Mouse (Mus musculus) thymus, postnatal 4 days (tissue): ENCODE results near the gene Xndc1.

ENCODE experiments used
- DNase-seq: peaks from one replicate; pipeline ENCODE4 v3.0.0; 2021

The Xndc1 gene

DNA sequence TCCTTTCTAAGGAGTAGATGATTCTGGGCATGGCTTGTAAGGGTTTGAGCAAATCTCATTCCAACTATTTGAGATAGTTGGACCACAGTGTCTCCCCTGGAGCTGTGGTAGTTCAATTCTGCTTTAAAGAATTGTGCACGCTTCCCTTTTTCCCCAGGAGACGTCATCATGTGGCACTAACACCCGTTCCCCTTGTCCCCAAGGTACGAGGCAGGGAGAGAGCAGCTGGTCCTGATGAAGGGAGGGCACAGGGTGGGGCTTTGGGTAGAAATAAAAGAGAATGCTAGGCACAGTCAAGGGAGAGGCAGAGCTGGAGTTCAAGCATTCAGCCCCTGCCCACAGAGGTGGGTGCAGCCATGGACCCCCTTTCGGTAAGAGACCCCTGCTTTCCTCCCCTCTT lies 17.5 kb downstream of the Xndc1 start, which contains the start of gene Trpc2:
TSS of gene Trpc2 (plus strand) at position 301 of the 400 bp plus-strand sequence.
- no peak for DNase-seq

DNA sequence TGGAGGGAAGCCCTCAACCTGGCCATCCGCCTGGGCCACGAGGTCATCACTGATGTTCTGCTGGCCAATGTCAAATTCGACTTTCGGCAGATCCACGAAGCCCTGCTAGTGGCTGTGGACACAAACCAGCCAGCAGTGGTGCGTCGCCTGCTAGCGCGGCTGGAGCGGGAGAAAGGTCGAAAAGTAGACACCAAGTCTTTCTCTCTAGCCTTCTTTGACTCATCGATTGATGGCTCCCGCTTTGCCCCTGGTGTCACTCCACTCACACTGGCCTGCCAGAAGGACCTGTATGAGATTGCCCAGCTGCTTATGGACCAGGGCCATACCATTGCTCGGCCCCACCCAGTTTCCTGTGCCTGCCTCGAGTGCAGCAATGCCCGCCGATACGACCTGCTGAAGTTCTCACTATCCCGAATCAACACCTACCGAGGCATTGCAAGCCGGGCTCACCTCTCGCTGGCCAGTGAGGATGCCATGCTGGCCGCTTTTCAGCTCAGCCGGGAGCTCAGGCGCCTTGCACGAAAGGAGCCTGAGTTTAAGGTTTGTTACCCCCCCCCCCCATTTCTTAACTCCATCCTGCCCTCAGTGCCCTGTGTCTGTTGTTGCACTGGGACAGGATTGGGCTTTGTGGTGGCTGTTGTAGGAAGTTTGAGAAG lies 18.9 kb downstream of the Xndc1 start:
- DNase-seq: no peak

- DNase-seq: no peak
Measured at GRCm38 (mm10) chr7:102087336-102087735, 22.0 kb downstream of the Xndc1 start.

DNA sequence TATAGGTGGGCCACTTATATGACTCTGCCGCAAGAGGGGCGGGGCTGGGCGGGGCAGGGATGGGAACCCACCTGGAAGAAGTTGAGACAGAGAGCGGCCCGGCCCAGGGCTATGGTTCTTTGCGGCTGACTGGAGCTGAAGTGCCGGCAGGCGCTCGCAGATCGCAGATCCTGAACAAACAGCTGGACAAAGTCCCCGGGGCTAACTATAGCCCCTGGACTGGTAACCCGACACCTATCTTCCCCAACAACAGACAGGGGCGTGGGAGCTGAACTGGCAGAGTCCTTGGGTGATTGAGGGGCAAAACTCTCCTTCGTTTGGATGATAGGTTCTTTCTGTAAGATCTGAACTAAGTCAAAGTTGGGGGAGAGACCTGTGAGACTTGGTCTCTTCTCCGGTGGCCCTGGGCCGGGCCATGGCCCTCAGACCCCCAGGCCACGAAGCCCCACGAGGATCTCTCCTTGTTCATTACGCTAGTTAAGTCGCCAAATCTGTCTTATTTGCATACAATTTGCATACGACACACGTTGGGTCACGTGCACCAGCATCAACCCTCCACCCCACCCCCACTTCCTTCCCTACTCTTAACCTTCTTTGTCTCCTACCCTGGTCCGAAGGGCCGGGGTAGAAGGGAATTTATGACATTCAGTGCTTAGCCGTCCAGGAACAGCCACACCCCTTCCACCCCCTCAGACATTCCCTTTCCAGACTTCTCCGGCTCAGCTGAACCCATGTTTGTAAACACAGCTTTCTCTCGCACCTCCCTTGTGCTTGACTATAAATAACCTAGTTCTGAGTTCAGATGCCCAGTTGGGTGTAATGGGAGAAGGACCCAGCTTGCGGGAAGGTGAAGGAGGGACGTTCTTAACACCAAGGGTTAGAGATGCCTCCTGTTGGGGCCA lies 34.7 kb downstream of the Xndc1 start:
- peak; percentile 71 for DNase-seq

DNA sequence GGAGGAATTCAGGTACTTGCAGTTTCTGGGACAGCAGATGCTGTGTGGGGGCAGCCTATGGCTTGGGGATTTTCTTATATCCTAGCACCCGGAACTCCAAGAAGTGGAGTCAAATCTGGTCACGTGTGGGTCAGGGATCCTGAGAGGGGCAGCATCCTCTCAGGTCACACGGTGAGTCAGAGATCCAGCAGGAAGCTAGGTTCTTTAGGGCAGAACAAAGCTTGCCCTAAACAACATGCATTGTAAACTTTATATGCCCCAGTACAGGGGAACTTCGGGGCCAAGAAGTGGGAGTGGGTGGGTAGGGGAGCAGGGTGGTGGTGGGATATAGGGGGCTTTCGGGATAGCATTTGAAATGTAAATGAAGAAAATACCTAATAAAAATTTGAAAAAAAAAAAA lies 35.6 kb downstream of the Xndc1 start:
- DNase-seq: no peak

- no peak for DNase-seq
Measured at GRCm38 (mm10) chr7:102101487-102101886, 36.2 kb downstream of the Xndc1 start, which contains the start of gene Art1. Gene Art1 (plus strand): TSS chr7:102101743.

DNA sequence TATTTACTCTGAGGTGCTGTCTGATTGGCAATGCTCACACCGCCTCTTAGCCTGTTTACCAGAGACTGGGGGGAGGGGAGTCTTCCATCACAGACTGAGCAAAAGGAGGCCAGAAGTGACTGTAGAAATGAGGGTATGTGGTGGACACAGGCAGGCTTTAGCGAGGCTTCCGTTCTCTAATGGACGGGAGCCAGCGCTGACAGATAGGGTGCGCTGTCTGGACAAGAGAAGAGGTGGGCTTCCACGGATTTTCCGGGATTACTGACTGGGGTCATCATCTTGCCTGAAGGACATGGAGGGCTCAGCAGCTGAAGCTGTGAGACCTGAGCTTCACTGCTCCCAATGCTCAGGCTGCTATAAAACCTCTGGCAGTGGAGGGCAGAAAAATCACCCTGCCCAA lies 36.9 kb downstream of the Xndc1 start:
- DNase-seq: no peak

- no peak for DNase-seq
Measured at GRCm38 (mm10) chr7:102102696-102103095, 37.4 kb downstream of the Xndc1 start.

GRCm38 (mm10) chr7:102103555-102103954 lies 38.2 kb downstream of the Xndc1 start:
- no peak for DNase-seq

GRCm38 (mm10) chr7:102104126-102104525 lies 38.8 kb downstream of the Xndc1 start:
- DNase-seq: no peak

DNA sequence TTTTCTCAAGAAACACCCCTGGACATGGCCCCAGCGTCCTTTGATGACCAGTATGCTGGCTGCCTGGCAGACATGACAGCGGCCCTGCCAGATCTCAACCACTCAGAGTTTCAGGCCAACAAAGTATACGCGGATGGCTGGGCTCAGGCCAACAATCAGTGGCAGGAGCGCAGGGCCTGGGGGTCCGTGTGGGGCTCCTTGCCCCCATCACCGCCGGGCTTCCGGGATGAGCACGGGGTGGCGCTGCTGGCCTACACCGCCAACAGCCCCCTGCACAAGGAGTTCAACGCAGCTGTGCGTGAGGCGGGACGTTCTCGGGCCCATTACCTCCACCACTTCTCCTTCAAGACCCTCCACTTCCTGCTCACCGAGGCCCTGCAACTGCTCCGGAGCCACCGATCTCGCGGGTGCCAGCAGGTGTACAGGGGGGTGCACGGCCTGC lies 41.4 kb downstream of the Xndc1 start:
- peak; percentile 80 for DNase-seq

DNA sequence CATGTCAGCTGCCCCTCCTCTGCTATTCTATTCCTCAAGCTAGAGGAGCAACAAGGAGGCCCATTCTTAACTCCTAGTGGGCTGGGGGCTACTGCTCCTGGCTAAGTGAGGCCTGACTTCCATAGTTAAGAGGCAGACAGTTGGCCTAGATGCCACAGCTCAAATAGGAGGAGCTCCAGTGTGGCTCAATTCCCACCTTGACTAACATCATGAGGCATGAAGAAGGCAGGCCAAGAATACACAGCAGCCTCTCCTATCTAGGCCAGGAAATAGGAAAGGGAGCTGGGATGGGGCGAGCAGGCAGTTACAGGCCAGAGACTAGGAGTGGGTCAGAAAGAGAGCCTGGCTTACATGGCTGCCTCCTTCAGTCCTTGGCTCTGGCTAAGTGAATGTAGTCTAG lies 42.9 kb downstream of the Xndc1 start:
- DNase-seq: no peak

DNA sequence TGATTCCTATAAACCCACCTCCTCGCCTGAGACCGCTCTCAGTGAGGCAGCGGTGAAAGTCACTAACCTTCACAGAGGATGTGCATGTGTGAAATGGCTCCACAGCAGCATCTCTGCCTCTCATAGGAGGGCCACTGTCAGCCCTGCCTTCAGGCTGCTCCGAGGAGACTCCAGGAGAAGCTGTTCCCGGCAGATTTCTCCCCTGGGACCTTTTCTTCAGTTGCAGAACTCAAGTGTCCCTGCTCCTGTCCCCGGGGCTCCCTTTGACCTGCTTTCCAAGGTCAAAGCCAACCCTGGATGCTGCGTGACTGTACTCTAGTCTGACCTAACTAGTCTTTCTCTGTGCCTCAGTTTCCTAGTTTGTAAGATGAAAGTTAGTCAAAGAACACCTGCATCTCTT lies 43.9 kb downstream of the Xndc1 start, which contains the start of gene Art5:
TSS of gene Art5 (minus strand) at position 319 of the 400 bp plus-strand sequence.
- no peak for DNase-seq

GRCm38 (mm10) chr7:102109746-102110145 lies 44.4 kb downstream of the Xndc1 start:
- no peak for DNase-seq

DNA sequence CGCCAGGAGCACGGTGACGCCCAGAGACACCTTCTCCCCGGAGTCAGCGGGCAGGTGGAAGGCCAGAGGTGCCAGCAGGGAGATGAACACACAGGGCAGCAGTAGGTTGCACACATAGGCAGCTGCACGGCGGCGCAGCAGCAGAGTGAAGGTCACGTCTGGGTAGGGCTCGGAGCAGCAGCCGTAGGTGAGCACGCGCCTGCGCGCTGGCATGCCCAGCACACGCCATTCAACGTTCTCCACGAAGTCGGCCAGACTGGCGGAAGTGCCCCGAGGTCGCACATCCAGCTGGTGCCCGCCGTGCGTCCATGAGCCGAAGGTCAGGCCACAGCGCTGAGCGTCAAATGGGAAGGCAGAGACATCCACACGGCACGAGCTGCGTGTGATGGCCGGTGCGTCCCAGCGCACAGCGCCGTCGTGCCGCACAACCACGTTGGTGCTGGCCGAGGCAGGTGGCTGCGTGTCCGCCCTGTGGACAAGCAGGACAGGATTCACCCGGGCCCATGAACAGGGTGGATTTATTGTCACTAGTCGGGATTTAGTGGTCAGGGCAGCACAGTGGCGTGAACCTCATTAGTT lies 47.9 kb downstream of the Xndc1 start:
- no peak for DNase-seq

- DNase-seq: no peak
Measured at GRCm38 (mm10) chr7:102116579-102117331, 51.4 kb downstream of the Xndc1 start, which contains the start of gene Chrna10. Gene Chrna10 (minus strand): TSS chr7:102116828.

GRCm38 (mm10) chr7:102117382-102117781 lies 52.1 kb downstream of the Xndc1 start:
- DNase-seq: no peak

- DNase-seq: no peak
Measured at GRCm38 (mm10) chr7:102120326-102120725, 55.0 kb downstream of the Xndc1 start.

DNA sequence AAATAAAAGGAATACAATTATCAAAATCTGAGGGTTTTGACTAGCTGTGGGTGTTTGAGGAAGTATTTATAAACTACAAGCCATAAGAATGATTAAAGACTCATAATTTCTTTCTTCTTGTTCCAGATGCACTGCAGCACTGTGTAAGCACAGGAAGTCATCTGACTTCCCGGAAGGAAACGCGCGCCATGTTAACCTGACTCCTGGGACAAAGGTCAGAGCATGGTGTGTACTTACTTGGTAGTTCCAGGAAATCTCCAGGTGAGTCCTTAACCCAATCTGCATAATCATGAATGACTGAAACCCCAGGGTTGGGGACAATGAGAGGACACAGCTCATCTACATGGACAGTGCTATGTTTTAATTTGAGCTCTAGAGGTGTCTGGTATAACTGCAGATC lies 67.1 kb downstream of the Xndc1 start:
- DNase-seq: no peak
